Mouse (Mus musculus): ENCODE results near the gene Zfp385c. TPM values are rescaled to one million over a fixed set of nuclear protein-coding genes. Genes with fewer than 3 reads are reported as not detected.
A peak's percentile ranks its signal among the peaks of the same experiment; 100 is the strongest.
"Not testable (repeated sequence)": the region's sequence is repeated elsewhere in the genome, so short reads cannot be mapped to it uniquely, and the experiment has no call there.

Zfp385c gene
- polyA plus RNA-seq, 1 experiment from 2014 or later = not detected

DNA sequence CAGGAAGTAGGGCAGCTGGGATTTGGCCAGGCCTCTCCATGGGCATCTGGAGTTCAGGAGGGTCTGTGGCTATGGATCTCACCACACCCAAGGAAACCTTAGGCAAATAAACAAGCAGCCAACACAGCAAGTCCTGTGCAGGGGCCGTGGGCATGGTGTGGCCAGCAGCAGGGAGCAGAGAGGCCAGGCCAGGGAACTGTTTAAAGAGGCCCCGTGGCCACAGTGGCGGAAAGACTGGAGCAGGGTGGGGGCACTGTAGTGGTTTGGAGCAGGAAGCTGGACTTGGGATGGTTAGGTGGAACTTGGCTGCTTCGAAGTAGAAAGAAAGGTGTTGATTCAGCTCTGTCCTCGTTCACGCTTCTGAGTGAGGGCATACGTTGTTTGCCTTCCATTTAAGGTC lies 5.0 kb downstream of the Zfp385c start:
- Histone ChIP-seq H3K27me3 (peaks cover 26% of the 10 kb centered on the region), H3K4me3 (replicated peaks) (no peak overlapping the region), H3K4me1 (replicated peaks) (peaks cover 8% of the 10 kb centered on the region), H3K4me2 (no peak overlapping the region), H3K9ac (no peak overlapping the region), H3K36me3 (no peaks in the 10 kb centered on the region), H3K27ac (no peak overlapping the region), H3K9me3 (replicated peaks) (no peaks in the 10 kb centered on the region)
- DNase-seq = no peak
- WGBS (ENCODE audit: insufficient replicate concordance) = 70% methylated on average over 7 of the region's 7 CpGs
- ATAC-seq (ENCODE audit: low read depth) = no peak

DNA sequence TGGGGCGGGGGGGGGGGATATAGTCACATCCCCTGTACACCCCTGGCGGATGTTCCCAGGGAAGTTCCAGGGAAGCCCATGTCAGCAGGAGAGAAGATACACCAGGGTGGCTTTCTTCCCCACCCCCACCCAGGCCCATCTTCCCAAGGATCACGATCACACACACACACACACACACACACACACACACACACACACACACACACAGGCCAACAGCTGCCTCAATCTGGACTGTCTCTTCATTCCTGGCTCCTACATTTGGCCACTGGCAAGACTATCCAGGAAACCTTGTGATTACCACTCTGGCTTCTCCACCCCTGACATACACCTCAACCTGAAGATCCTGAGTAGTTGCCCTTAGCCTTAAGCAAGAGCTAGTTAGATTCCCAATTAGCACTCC lies 6.9 kb downstream of the Zfp385c start:
- no peak for ATAC-seq (ENCODE audit: low read depth)
- WGBS (ENCODE audit: insufficient replicate concordance) = 63% methylated on average over 3 of the region's 3 CpGs
- no peak overlapping the region for H3K4me3 ChIP-seq (replicated peaks)

DNA sequence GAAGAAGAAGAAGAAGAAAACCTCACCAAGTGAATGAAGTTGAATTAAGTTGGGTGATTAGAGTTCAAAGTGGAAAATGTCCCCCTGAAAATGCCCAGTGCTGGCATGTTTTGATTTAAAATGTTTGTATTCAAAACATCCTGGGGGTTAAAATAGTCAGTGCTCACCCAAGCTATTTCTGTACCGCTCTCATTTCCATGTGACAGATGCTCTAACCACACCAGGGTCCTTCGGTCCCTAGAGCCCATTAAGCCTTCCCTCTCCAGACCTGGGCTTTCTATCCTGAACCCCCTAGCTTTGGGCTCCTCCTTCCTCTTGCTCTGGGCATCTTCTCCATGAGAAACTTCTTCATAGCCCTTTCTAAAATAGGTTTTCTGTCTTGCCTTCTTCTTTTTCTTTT lies 8.2 kb downstream of the Zfp385c start:
- Histone ChIP-seq H3K27ac (no peak overlapping the region), H3K4me1 (replicated peaks) (no peaks in the 10 kb centered on the region), H3K27me3 (no peaks in the 10 kb centered on the region; the same call in none of the 2 replicates), H3K9ac (no peak overlapping the region), H3K4me3 (replicated peaks) (no peak overlapping the region), H3K4me2 (no peak overlapping the region), H3K9me3 (replicated peaks) (no peaks in the 10 kb centered on the region), H3K36me3 (no peaks in the 10 kb centered on the region)
- ATAC-seq (ENCODE audit: low read depth) (no peak), DNase-seq (no peak)
- 62% methylated on average over 2 of the region's 2 CpGs for WGBS (ENCODE audit: insufficient replicate concordance)

More for the DNA sequence above, 6.9 kb downstream of the Zfp385c start:
- no peaks in the 10 kb centered on the region for H3K36me3 ChIP-seq
- DNase-seq = no peak
- no peak overlapping the region for H3K4me2 ChIP-seq
- no peaks in the 10 kb centered on the region for H3K4me1 ChIP-seq (replicated peaks)
- no peaks in the 10 kb centered on the region for H3K9me3 ChIP-seq (replicated peaks)
- H3K27ac ChIP-seq = no peak overlapping the region
- H3K27me3 ChIP-seq = peaks cover 7% of the 10 kb centered on the region
- no peak overlapping the region for H3K9ac ChIP-seq

- H3K36me3 ChIP-seq = no peaks in the 10 kb centered on the region
- no peak overlapping the region for H3K27ac ChIP-seq
- 61% methylated on average over 5 of the region's 5 CpGs for WGBS (ENCODE audit: insufficient replicate concordance)
- H3K4me1 ChIP-seq (replicated peaks) = no peaks in the 10 kb centered on the region
- H3K9ac ChIP-seq = no peak overlapping the region
- ATAC-seq (ENCODE audit: low read depth) (no peak), DNase-seq (no peak)
- no peaks in the 10 kb centered on the region for H3K9me3 ChIP-seq (replicated peaks)
- peaks cover 9% of the 10 kb centered on the region for H3K27me3 ChIP-seq
- H3K4me2 ChIP-seq = no peak overlapping the region
- no peak overlapping the region for H3K4me3 ChIP-seq (replicated peaks)
These were observed 9.7 kb downstream of the Zfp385c start for GRCm38 (mm10) chr11:100682526-100682925.

- peaks cover 14% of the 10 kb centered on the region for H3K27me3 ChIP-seq
- 70% methylated on average over 5 of the region's 5 CpGs for WGBS (ENCODE audit: insufficient replicate concordance)
These were observed 10.4 kb downstream of the Zfp385c start for GRCm38 (mm10) chr11:100681826-100682225.

DNA sequence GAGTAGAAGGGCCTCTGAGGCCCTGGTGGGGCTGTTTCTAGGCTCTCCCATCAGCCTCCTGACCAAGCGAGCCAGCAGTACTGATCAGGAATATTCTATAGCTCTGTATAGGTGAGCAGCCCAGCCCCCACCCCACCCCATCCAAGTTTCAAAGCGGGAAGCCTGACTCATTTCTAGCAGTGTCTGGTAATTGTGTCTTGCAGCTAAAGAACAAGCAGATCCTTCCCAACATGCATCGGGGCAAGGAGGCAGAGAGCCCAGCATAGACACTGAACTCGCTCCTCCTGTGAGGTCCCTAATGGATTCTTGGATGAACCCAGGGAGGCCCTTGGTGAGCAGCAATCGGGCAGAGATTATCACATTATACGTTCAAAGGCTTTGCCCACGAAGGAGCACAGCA lies 14.4 kb downstream of the Zfp385c start:
- Histone ChIP-seq H3K9ac (no peak overlapping the region), H3K27me3 (peaks cover 40% of the 10 kb centered on the region), H3K4me2 (no peak overlapping the region), H3K36me3 (no peaks in the 10 kb centered on the region), H3K4me1 (replicated peaks) (no peaks in the 10 kb centered on the region), H3K9me3 (replicated peaks) (no peaks in the 10 kb centered on the region), H3K27ac (no peak overlapping the region), H3K4me3 (replicated peaks) (no peak overlapping the region)
- ATAC-seq (ENCODE audit: low read depth) (no peak), DNase-seq (no peak)
- 46% methylated on average over 7 of the region's 7 CpGs for WGBS (ENCODE audit: insufficient replicate concordance)

More at GRCm38 (mm10) chr11:100681826-100682225, 10.4 kb downstream of the Zfp385c start:
- ATAC-seq (ENCODE audit: low read depth) (no peak), DNase-seq (no peak)
- no peak overlapping the region for H3K27ac ChIP-seq
- no peak overlapping the region for H3K4me2 ChIP-seq
- no peak overlapping the region for H3K9ac ChIP-seq
- H3K9me3 ChIP-seq (replicated peaks) = no peaks in the 10 kb centered on the region
- no peaks in the 10 kb centered on the region for H3K4me1 ChIP-seq (replicated peaks)
- no peak overlapping the region for H3K4me3 ChIP-seq (replicated peaks)
- no peaks in the 10 kb centered on the region for H3K36me3 ChIP-seq

DNA sequence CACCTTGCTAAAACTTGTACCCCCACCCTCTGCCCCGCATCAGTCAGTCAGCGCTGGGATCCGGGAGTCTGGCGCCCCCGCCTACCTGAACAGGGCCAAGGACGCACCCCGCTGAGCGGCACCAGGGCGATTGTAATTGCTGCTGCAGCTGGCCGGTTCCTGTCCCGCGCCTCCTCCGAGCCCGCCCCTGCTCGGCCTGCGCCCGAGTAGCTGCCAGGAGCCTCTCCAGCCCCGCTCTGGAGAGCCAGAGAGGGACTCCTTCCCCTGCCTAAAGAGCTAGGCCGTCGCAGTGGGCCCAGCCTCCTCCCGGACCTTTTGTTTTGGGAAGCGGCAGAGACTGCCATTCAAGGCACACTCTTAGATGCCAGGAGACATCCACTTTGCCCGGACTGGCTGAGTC lies 19.1 kb downstream of the Zfp385c start:
- no peak for DNase-seq

GRCm38 (mm10) chr11:100671956-100672355 lies 20.3 kb downstream of the Zfp385c start:
- 27% methylated on average over 2 of the region's 2 CpGs for WGBS (ENCODE audit: insufficient replicate concordance)
- no peaks in the 10 kb centered on the region for H3K9me3 ChIP-seq (replicated peaks)
- ATAC-seq (ENCODE audit: low read depth) (no peak), DNase-seq (no peak)
- no peak overlapping the region for H3K27ac ChIP-seq
- no peak overlapping the region for H3K9ac ChIP-seq
- no peaks in the 10 kb centered on the region for H3K36me3 ChIP-seq
- no peak overlapping the region for H3K4me3 ChIP-seq (replicated peaks)
- no peak overlapping the region for H3K4me2 ChIP-seq
- peaks cover 44% of the 10 kb centered on the region for H3K27me3 ChIP-seq
- no peaks in the 10 kb centered on the region for H3K4me1 ChIP-seq (replicated peaks)

More for the DNA sequence above, 19.1 kb downstream of the Zfp385c start:
- Histone ChIP-seq H3K9ac (no peak overlapping the region), H3K27ac (no peak overlapping the region), H3K4me1 (replicated peaks) (no peaks in the 10 kb centered on the region), H3K4me3 (replicated peaks) (no peak overlapping the region), H3K27me3 (peaks cover 51% of the 10 kb centered on the region), H3K4me2 (0 out of 2 replicates have a peak overlapping the region, but pooled peaks have one; percentile 6), H3K36me3 (no peaks in the 10 kb centered on the region), H3K9me3 (replicated peaks) (no peaks in the 10 kb centered on the region)
- no peak for ATAC-seq (ENCODE audit: low read depth)
- WGBS (ENCODE audit: insufficient replicate concordance) = 9% methylated on average over 23 of the region's 23 CpGs

DNA sequence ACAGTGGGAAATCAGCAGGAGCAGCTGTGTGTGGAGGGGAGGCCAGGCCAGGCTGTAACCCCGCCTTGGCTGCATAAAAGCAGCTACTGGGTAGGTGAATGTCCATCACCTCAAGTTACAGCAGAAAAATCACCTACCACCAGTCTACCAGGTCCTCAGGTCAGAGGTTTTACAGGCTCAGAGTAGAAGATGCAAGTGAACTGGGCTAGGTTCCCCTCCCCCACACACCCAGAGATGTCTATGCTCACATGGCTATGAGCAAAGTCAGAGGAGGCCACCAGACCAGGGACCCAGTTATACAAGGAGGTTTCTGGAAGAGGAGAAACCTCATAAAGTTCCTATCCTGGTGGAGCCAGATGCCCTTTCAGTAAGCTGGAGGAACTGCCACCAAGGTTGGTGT lies 21.2 kb downstream of the Zfp385c start:
- DNase-seq (no peak), ATAC-seq (ENCODE audit: low read depth) (no peak)
- Histone ChIP-seq H3K4me1 (replicated peaks) (no peaks in the 10 kb centered on the region), H3K9me3 (replicated peaks) (no peaks in the 10 kb centered on the region), H3K36me3 (no peaks in the 10 kb centered on the region), H3K27ac (no peak overlapping the region), H3K9ac (no peak overlapping the region), H3K27me3 (peaks cover 44% of the 10 kb centered on the region), H3K4me2 (no peak overlapping the region), H3K4me3 (replicated peaks) (no peak overlapping the region)
- WGBS (ENCODE audit: insufficient replicate concordance) = 38% methylated on average over 1 of the region's 1 CpGs

- no peak for ATAC-seq (ENCODE audit: low read depth)
- H3K36me3 ChIP-seq = no peaks in the 10 kb centered on the region
- WGBS (ENCODE audit: insufficient replicate concordance) = 66% methylated on average over 10 of the region's 10 CpGs
- H3K4me2 ChIP-seq = no peak overlapping the region
- H3K27me3 ChIP-seq = peaks cover 3% of the 10 kb centered on the region; the same call in 1 of the 2 replicates
- H3K27ac ChIP-seq = no peak overlapping the region
- no peak overlapping the region for H3K4me3 ChIP-seq (replicated peaks)
- no peak overlapping the region for H3K9ac ChIP-seq
- no peak for DNase-seq
- peaks cover 13% of the 10 kb centered on the region for H3K4me1 ChIP-seq (replicated peaks)
- no peaks in the 10 kb centered on the region for H3K9me3 ChIP-seq (replicated peaks)
These were observed 32.4 kb downstream of the Zfp385c start for GRCm38 (mm10) chr11:100659806-100660205.

DNA sequence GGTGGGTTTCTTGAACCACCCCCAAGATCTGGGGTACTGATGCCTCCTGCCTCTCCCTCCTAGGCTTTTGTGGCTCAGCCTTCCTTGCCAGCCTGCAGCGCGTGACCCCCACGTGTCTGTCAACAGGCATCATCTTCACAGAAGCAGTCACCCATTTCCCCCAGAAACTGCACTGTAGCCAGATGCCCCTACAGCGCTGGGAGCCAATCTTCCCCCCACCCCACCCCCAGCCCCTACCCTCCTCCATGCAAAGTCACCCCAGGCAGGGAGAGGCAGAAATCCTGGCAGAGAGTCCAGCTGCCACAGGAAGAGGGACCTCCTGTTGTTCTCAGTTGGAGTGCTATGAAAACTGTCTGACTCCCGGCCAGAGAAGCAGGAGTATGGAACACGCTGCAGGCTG lies 35.8 kb downstream of the Zfp385c start:
- Histone ChIP-seq H3K27me3 (peaks cover 10% of the 10 kb centered on the region), H3K4me1 (replicated peaks) (peaks cover 13% of the 10 kb centered on the region), H3K9ac (no peak overlapping the region), H3K4me2 (no peak overlapping the region), H3K36me3 (no peaks in the 10 kb centered on the region), H3K27ac (no peak overlapping the region), H3K4me3 (replicated peaks) (no peak overlapping the region), H3K9me3 (replicated peaks) (no peaks in the 10 kb centered on the region)
- no peak for ATAC-seq (ENCODE audit: low read depth)
- DNase-seq = no peak
- WGBS (ENCODE audit: insufficient replicate concordance) = 26% methylated on average over 6 of the region's 6 CpGs

DNA sequence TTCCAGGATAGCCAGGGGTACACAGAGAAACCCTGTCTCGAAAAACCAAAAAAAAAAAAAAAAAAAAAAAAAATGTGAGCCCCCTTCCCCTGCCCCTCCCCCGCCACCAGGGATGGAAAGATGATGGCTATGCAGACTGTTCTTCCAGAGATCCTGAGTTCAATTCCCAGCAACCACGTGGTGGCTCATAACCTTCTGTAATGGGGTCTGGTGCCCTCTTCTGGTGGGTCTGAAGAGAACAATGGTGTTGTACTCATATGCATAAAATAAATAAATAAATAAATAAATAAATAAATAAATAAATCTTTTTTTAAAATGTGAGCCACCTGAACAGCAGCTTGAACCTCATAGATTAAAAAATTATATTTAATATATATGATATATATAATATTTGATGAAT lies 36.7 kb downstream of the Zfp385c start:
- H3K36me3 ChIP-seq; H3K4me3 ChIP-seq (replicated peaks); ATAC-seq (ENCODE audit: low read depth); DNase-seq; H3K9ac ChIP-seq; H3K9me3 ChIP-seq (replicated peaks); H3K4me2 ChIP-seq; H3K27ac ChIP-seq: not testable (repeated sequence)
- H3K27me3 ChIP-seq = peaks cover 18% of the 10 kb centered on the region
- 40% methylated on average over 3 of the region's 3 CpGs for WGBS (ENCODE audit: insufficient replicate concordance)
- H3K4me1 ChIP-seq (replicated peaks) = peaks cover 13% of the 10 kb centered on the region
